Mouse (Mus musculus) stomach, embryonic 16.5 days (tissue): ENCODE measurements around the gene Tnn. TPM values are rescaled to one million over a fixed set of nuclear protein-coding genes. Genes with fewer than 3 reads are reported as not detected.

ENCODE experiments used
- ATAC-seq: fragments of 200-750 bp; cut with Nextera tagmentation; 2 replicates; pipeline ENCODE4 v1.8.0; 2017; ENCODE audit warnings: moderate number of reproducible peaks, moderate TSS enrichment; ENCODE audit not compliant: insufficient read depth, low FRiP score
- H3K27ac ChIP-seq: fragments of 300-500 bp; sonication (generic); 2 replicates; pipeline ENCODE4 v1.5.1; 2014; ENCODE audit warnings: low read length
- H3K27me3 ChIP-seq: fragments of 300-500 bp; sonication (generic); 2 replicates; pipeline ENCODE4 v1.6.1; 2014; ENCODE audit warnings: low read length, control low read depth, mixed read lengths; ENCODE audit not compliant: control insufficient read depth, insufficient read depth
- H3K36me3 ChIP-seq: fragments of 300-500 bp; sonication (generic); 2 replicates; pipeline ENCODE4 v1.6.1; 2014; ENCODE audit warnings: low read length; ENCODE audit not compliant: control insufficient read depth, insufficient read depth
- H3K4me1 ChIP-seq: fragments of 300-500 bp; sonication (generic); 2 replicates; pipeline ENCODE4 v1.6.1; 2014; ENCODE audit warnings: low read length, control low read depth, mixed read lengths; ENCODE audit not compliant: control insufficient read depth, insufficient read depth
- H3K4me2 ChIP-seq: fragments of 300-500 bp; sonication (generic); 2 replicates; pipeline ENCODE4 v1.6.1; 2014; ENCODE audit warnings: low read depth, low read length, mixed read lengths
- H3K4me3 ChIP-seq: fragments of 300-500 bp; sonication (generic); replicated peaks from 2 replicates; pipeline ENCODE4 v1.5.1; 2014; ENCODE audit warnings: mild to moderate bottlenecking, low read length
- H3K9ac ChIP-seq: fragments of 300-500 bp; sonication (generic); 2 replicates; pipeline ENCODE4 v1.6.1; 2014; ENCODE audit warnings: low read length
- H3K9me3 ChIP-seq: fragments of 300-500 bp; sonication (generic); replicated peaks from 2 replicates; pipeline ENCODE4 v1.6.1; 2016; ENCODE audit warnings: low read length, control low read depth; ENCODE audit not compliant: control insufficient read depth
- WGBS: fragments of 180-500 bp; shearing (Covaris S2); extraction: QIAGEN DNeasy Blood & Tissue Kit; methylation state at CpG from one replicate; pipeline ENCODE4 v1.1.7; 2014; 5-methylcytosine and 5-hydroxymethylcytosine counted together
- polyA plus RNA-seq: library from polyadenylated mRNA; unstranded; fragments of >200 nt; fragmentation: Nextera tagmentation; extraction: Ambion mirVana; gene quantifications from 2 replicates; pipeline ENCODE4 v1.2.1, GENCODE M21; 2015

Gene Tnn
- polyA plus RNA-seq, 1 experiment from 2014 or later: 14.8 TPM

DNA sequence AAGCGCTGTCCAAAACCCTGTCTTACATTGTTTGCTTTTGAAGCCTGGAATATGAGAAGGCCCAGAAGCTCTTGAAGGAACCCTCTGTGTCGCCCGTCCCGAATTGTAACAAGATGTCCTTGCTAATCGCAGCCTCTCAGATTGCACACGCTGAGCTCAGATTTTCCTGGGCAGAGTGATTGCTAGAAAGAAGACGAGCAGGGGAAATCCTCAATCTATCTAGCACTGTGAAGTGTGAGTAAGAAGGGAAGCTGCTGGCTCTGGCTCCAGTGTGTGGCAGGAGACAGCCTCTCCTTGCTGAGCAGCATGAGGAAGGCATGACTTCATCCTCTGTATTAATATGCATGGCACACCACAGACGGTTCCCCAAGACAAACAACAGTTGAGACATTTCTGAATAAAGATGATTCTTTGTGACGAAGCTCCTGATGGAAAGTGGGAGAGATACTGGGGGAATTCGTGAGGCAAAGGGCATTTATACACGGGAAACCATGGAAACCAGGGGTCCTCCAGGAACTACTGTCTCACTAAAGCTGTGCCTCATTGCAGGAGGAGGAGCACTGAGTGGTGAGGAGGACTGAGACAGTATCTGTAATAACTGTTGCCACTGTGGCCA is 4.0 kb downstream of the Tnn start:
- no peak overlapping the region for H3K4me3 ChIP-seq
- no peaks in the 10 kb centered on the region for H3K36me3 ChIP-seq
- no peaks in the 10 kb centered on the region for H3K9me3 ChIP-seq
- H3K4me2 ChIP-seq: no peak overlapping the region
- WGBS: 55% methylated on average over 11 of the region's 11 CpGs
- ATAC-seq: no peak
- H3K27me3 ChIP-seq: no peaks in the 10 kb centered on the region
- H3K4me1 ChIP-seq: no peaks in the 10 kb centered on the region
- no peak overlapping the region for H3K27ac ChIP-seq
- no peak overlapping the region for H3K9ac ChIP-seq

DNA sequence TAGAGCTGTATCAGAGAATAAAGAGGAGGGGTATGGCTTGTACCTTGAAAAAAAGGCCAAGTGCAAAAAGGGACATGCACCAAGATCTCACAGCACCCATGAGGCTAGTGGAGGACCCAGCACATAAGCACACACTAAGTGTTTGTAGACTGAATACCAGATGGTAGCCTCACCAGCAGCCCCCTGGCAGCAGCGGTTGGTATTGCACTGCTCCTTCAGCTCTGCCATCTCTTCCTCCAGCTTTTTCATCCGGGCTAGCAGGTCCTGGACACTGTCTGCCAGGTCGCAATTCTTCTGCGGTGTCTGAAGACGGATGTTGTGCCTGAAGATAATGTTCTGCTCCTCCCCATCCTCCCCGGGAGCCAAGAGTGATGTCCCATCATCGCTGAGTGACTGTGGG is 6.1 kb downstream of the Tnn start:
- ATAC-seq: no peak
- 81% methylated on average over 7 of the region's 7 CpGs for WGBS
- no peak overlapping the region for H3K4me2 ChIP-seq
- no peaks in the 10 kb centered on the region for H3K4me1 ChIP-seq
- H3K27ac ChIP-seq: no peak overlapping the region
- H3K36me3 ChIP-seq: no peaks in the 10 kb centered on the region
- H3K4me3 ChIP-seq: no peak overlapping the region
- no peaks in the 10 kb centered on the region for H3K27me3 ChIP-seq
- no peaks in the 10 kb centered on the region for H3K9me3 ChIP-seq
- no peak overlapping the region for H3K9ac ChIP-seq

- WGBS: 73% methylated on average over 3 of the region's 3 CpGs
- Histone ChIP-seq H3K9ac (no peak overlapping the region), H3K9me3 (no peaks in the 10 kb centered on the region), H3K36me3 (no peaks in the 10 kb centered on the region), H3K27me3 (no peaks in the 10 kb centered on the region), H3K4me2 (no peak overlapping the region), H3K4me1 (no peaks in the 10 kb centered on the region), H3K27ac (no peak overlapping the region), H3K4me3 (no peak overlapping the region)
- ATAC-seq: peak; percentile 31; the same call in 1 of the 2 replicates
These were observed 7.8 kb downstream of the Tnn start for GRCm38 (mm10) chr1:160145606-160146005.

- ATAC-seq: no peak
- Histone ChIP-seq H3K27ac (no peak overlapping the region), H3K36me3 (no peaks in the 10 kb centered on the region), H3K9ac (no peak overlapping the region), H3K4me2 (no peak overlapping the region), H3K4me3 (no peak overlapping the region), H3K9me3 (no peaks in the 10 kb centered on the region), H3K4me1 (no peaks in the 10 kb centered on the region), H3K27me3 (no peaks in the 10 kb centered on the region)
- WGBS: 63% methylated on average over 7 of the region's 7 CpGs
These were observed 9.0 kb downstream of the Tnn start for GRCm38 (mm10) chr1:160144343-160144742.

DNA sequence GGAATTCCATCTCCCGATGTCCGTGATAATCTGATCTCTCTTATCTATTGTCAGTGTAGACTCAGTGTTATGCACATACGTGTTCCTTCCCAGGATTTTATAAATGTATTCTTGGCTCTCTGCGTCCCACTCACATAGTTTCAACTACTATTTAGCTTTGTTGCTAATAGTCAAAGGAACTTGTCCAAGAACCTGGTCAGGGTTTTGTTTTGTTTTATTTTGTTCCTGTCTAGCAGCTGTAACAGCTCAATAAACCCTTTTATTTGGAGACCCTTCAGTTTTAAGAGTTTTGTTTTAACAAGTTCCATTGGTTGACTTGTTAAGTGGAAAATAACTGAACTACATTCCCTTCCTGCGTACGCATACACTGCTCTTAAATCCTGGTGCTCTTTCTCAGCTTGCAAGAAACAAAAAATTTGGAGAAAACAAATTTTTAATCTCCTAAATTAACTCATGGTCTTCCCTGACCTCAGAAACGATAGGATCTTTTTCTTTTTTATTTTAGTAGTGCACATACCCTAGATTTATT is 17.0 kb downstream of the Tnn start:
- Histone ChIP-seq H3K9ac (no peak overlapping the region), H3K27me3 (no peaks in the 10 kb centered on the region), H3K9me3 (no peaks in the 10 kb centered on the region), H3K4me2 (no peak overlapping the region), H3K4me1 (no peaks in the 10 kb centered on the region), H3K36me3 (no peaks in the 10 kb centered on the region), H3K4me3 (no peak overlapping the region), H3K27ac (no peak overlapping the region)
- WGBS: 49% methylated on average over 7 of the region's 7 CpGs
- no peak for ATAC-seq

- no peak overlapping the region for H3K9ac ChIP-seq
- no peaks in the 10 kb centered on the region for H3K9me3 ChIP-seq
- WGBS: 46% methylated on average over 4 of the region's 4 CpGs
- no peaks in the 10 kb centered on the region for H3K4me1 ChIP-seq
- ATAC-seq: no peak
- H3K36me3 ChIP-seq: no peaks in the 10 kb centered on the region
- H3K27me3 ChIP-seq: no peaks in the 10 kb centered on the region
- no peak overlapping the region for H3K27ac ChIP-seq
- no peak overlapping the region for H3K4me2 ChIP-seq
- no peak overlapping the region for H3K4me3 ChIP-seq
These were observed 19.8 kb downstream of the Tnn start for GRCm38 (mm10) chr1:160133464-160134079.

DNA sequence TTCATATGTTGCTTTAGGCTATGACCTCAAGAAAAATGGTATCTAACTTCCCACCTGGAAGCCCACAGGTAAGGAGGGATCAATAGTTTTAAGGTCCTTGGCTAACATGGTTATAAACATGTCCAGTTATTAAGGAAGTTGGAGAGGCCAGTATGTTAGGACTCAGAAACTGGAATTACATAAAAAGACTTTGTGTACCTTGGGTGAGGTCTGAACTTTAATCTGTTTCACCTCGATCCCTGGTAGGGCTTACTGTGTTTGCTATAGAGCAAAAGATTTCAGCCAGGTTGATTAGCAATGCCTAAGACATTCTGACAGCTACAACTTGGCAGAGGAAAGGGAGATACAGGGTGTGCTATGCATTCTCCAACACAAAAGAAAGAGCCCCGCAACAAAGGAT is 29.4 kb downstream of the Tnn start:
- 64% methylated on average over 2 of the region's 2 CpGs for WGBS
- H3K4me3 ChIP-seq: no peak overlapping the region
- H3K4me2 ChIP-seq: no peak overlapping the region
- H3K9ac ChIP-seq: no peak overlapping the region
- H3K36me3 ChIP-seq: no peaks in the 10 kb centered on the region
- H3K27ac ChIP-seq: peak overlapping the region; percentile 57; the same call in 1 of the 2 replicates
- H3K27me3 ChIP-seq: no peaks in the 10 kb centered on the region
- peak; percentile 77; the same call in 1 of the 2 replicates for ATAC-seq
- H3K4me1 ChIP-seq: no peaks in the 10 kb centered on the region
- no peaks in the 10 kb centered on the region for H3K9me3 ChIP-seq

DNA sequence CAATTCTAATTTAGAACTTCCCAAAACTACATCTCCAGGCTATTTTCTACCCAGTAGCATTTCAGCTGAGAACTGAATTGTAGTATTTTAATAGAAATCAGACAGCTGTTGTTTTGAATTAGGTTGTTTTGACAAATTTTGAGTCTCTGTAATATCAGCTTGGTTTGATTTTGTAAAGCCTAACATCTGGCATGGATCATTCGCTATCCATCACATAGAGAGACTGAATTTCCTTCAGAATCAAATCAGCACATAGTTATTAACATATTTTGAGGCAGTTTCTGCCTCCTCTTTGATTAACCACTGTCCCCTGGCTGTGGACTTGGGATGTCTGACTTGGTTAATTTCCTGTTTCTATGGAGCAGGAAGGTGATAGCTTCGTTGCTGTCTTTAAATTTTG is 44.8 kb downstream of the Tnn start:
- H3K4me1 ChIP-seq: no peaks in the 10 kb centered on the region
- ATAC-seq: no peak

DNA sequence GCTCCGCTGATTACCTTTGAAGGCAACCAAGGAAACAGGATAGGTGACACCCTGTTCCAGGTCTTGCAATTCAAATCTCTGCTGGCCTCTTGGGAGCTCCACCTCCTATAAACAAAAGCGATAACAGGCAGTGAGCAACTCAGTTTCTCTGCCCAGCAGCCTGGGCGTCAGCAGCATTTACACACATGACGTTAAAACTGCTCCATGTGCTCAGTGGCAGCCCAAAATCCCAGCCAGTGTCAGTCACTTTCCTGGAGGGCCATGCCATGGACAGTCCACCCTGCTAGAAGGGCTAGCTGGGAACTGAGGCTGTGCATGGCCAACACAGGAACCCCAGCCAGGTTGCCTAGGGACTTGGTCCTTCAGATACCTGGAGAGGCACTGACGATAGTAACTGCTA is 48.0 kb downstream of the Tnn start:
- H3K27ac ChIP-seq: no peak overlapping the region

More for the DNA sequence above, 44.8 kb downstream of the Tnn start:
- Histone ChIP-seq H3K4me2 (no peak overlapping the region), H3K4me3 (no peak overlapping the region), H3K27me3 (no peaks in the 10 kb centered on the region), H3K9me3 (no peaks in the 10 kb centered on the region), H3K36me3 (no peaks in the 10 kb centered on the region), H3K27ac (no peak overlapping the region), H3K9ac (no peak overlapping the region)
- WGBS: 72% methylated on average over 2 of the region's 2 CpGs

More for the DNA sequence above, 48.0 kb downstream of the Tnn start:
- H3K4me2 ChIP-seq: no peak overlapping the region
- no peak for ATAC-seq
- 69% methylated on average over 5 of the region's 5 CpGs for WGBS
- no peaks in the 10 kb centered on the region for H3K27me3 ChIP-seq
- H3K36me3 ChIP-seq: no peaks in the 10 kb centered on the region
- no peaks in the 10 kb centered on the region for H3K4me1 ChIP-seq
- H3K9me3 ChIP-seq: no peaks in the 10 kb centered on the region
- no peak overlapping the region for H3K9ac ChIP-seq
- no peak overlapping the region for H3K4me3 ChIP-seq
